Mouse (Mus musculus) midbrain, embryonic 11.5 days (tissue): ENCODE results near the gene Dpp6. TPM values are rescaled to one million over a fixed set of nuclear protein-coding genes. Genes with fewer than 3 reads are reported as not detected.

ENCODE experiments used
- ATAC-seq: fragments of 200-750 bp; cut with Nextera tagmentation; 2 replicates; pipeline ENCODE4 v1.8.0; 2017; ENCODE audit warnings: moderate TSS enrichment, moderate library complexity; ENCODE audit not compliant: low FRiP score
- DNase-seq: peaks from one replicate; pipeline ENCODE4 v3.0.0; 2015; ENCODE audit warnings: low spot score; ENCODE audit errors: missing footprints
- H3K27ac ChIP-seq: fragments of 300-500 bp; sonication (generic); 2 replicates; pipeline ENCODE4 v1.5.1; 2014; ENCODE audit warnings: low read depth, low read length
- H3K27me3 ChIP-seq: fragments of 300-500 bp; sonication (generic); 2 replicates; pipeline ENCODE4 v1.6.1; 2014; ENCODE audit warnings: mild to moderate bottlenecking, low read length, moderate library complexity, mixed read lengths; ENCODE audit not compliant: control insufficient read depth, insufficient read depth
- H3K36me3 ChIP-seq: fragments of 300-500 bp; sonication (generic); 2 replicates; pipeline ENCODE4 v1.6.1; 2014; ENCODE audit warnings: mild to moderate bottlenecking, low read length, moderate library complexity, mixed read lengths; ENCODE audit not compliant: control insufficient read depth, insufficient read depth
- H3K4me1 ChIP-seq: fragments of 300-500 bp; sonication (generic); 2 replicates; pipeline ENCODE4 v1.6.1; 2014; ENCODE audit warnings: low read length; ENCODE audit not compliant: control insufficient read depth, insufficient read depth
- H3K4me2 ChIP-seq: fragments of 300-500 bp; sonication (generic); 2 replicates; pipeline ENCODE4 v1.6.1; 2014; ENCODE audit warnings: mild to moderate bottlenecking, moderate library complexity
- H3K4me3 ChIP-seq: fragments of 300-500 bp; sonication (generic); 2 replicates; pipeline ENCODE4 v1.5.1; 2014; ENCODE audit warnings: low read depth, low read length
- H3K9ac ChIP-seq: fragments of 300-500 bp; sonication (generic); 2 replicates; pipeline ENCODE4 v1.6.1; 2014; ENCODE audit warnings: low read length
- H3K9me3 ChIP-seq: fragments of 300-500 bp; sonication (generic); 2 replicates; pipeline ENCODE4 v1.6.1; 2016; ENCODE audit warnings: low read length; ENCODE audit not compliant: control insufficient read depth
- WGBS: fragments of 180-500 bp; shearing (Covaris S2); extraction: QIAGEN DNeasy Blood & Tissue Kit; methylation state at CpG from one replicate; pipeline ENCODE4 v1.1.7; 2014; 5-methylcytosine and 5-hydroxymethylcytosine counted together
- polyA plus RNA-seq: library from polyadenylated mRNA; unstranded; fragments of >200 nt; fragmentation: Nextera tagmentation; extraction: Ambion mirVana; gene quantifications from 2 replicates; pipeline ENCODE4 v1.2.1, GENCODE M21; 2014

Dpp6 gene
- polyA plus RNA-seq, 1 experiment from 2014 or later = 13.4 TPM

- Histone ChIP-seq H3K4me3 (no peak overlapping the region), H3K27me3 (no peaks in the 10 kb centered on the region), H3K9ac (no peak overlapping the region), H3K4me2 (no peak overlapping the region), H3K9me3 (no peaks in the 10 kb centered on the region), H3K4me1 (no peaks in the 10 kb centered on the region), H3K27ac (no peak overlapping the region), H3K36me3 (no peaks in the 10 kb centered on the region)
- DNase-seq = no peak
- WGBS = 75% methylated on average over 4 of the region's 4 CpGs
- no peak for ATAC-seq
These were observed 309.0 kb downstream of the Dpp6 start for GRCm38 (mm10) chr5:27126034-27126433.

- no peak overlapping the region for H3K4me3 ChIP-seq
- H3K4me1 ChIP-seq = no peaks in the 10 kb centered on the region
- WGBS = 86% methylated on average over 3 of the region's 3 CpGs
- no peaks in the 10 kb centered on the region for H3K27me3 ChIP-seq
- H3K4me2 ChIP-seq = no peak overlapping the region
- no peaks in the 10 kb centered on the region for H3K36me3 ChIP-seq
- H3K9me3 ChIP-seq = no peaks in the 10 kb centered on the region
- no peak overlapping the region for H3K9ac ChIP-seq
- no peak overlapping the region for H3K27ac ChIP-seq
- no peak for DNase-seq
- no peak for ATAC-seq
These were observed 316.2 kb downstream of the Dpp6 start for GRCm38 (mm10) chr5:27133196-27133595.

- H3K4me3 ChIP-seq = no peak overlapping the region
- 79% methylated on average over 2 of the region's 2 CpGs for WGBS
- DNase-seq (no peak), ATAC-seq (no peak)
- H3K9ac ChIP-seq = no peak overlapping the region
- H3K4me1 ChIP-seq = no peaks in the 10 kb centered on the region
- H3K9me3 ChIP-seq = no peaks in the 10 kb centered on the region
- H3K27me3 ChIP-seq = no peaks in the 10 kb centered on the region
- H3K4me2 ChIP-seq = no peak overlapping the region
- H3K36me3 ChIP-seq = no peaks in the 10 kb centered on the region
- no peak overlapping the region for H3K27ac ChIP-seq
These were observed 317.5 kb downstream of the Dpp6 start for GRCm38 (mm10) chr5:27134436-27135005.

- H3K27me3 ChIP-seq = no peaks in the 10 kb centered on the region
- ATAC-seq (peak; percentile 30; the same call in 1 of the 2 replicates), DNase-seq (no peak)
- no peak overlapping the region for H3K4me2 ChIP-seq
- H3K36me3 ChIP-seq = no peaks in the 10 kb centered on the region
- no peak overlapping the region for H3K4me3 ChIP-seq
- no peaks in the 10 kb centered on the region for H3K4me1 ChIP-seq
- no peak overlapping the region for H3K27ac ChIP-seq
- H3K9ac ChIP-seq = no peak overlapping the region
- H3K9me3 ChIP-seq = no peaks in the 10 kb centered on the region
- 74% methylated on average over 6 of the region's 6 CpGs for WGBS
These were observed 330.5 kb downstream of the Dpp6 start for GRCm38 (mm10) chr5:27147397-27147945.

- 86% methylated on average over 1 of the region's 1 CpGs for WGBS
- ATAC-seq (no peak), DNase-seq (no peak)
- no peaks in the 10 kb centered on the region for H3K36me3 ChIP-seq
- no peaks in the 10 kb centered on the region for H3K4me1 ChIP-seq
- no peak overlapping the region for H3K9ac ChIP-seq
- no peaks in the 10 kb centered on the region for H3K9me3 ChIP-seq
- H3K27ac ChIP-seq = no peak overlapping the region
- H3K4me2 ChIP-seq = no peak overlapping the region
- H3K4me3 ChIP-seq = no peak overlapping the region
- H3K27me3 ChIP-seq = no peaks in the 10 kb centered on the region
These were observed 334.0 kb downstream of the Dpp6 start for GRCm38 (mm10) chr5:27151017-27151416.

GRCm38 (mm10) chr5:27155671-27156070 lies 338.7 kb downstream of the Dpp6 start:
- no peak for ATAC-seq
- Histone ChIP-seq H3K4me3 (no peak overlapping the region), H3K9me3 (no peaks in the 10 kb centered on the region), H3K4me2 (no peak overlapping the region), H3K27me3 (no peaks in the 10 kb centered on the region), H3K36me3 (no peaks in the 10 kb centered on the region), H3K4me1 (no peaks in the 10 kb centered on the region), H3K27ac (no peak overlapping the region), H3K9ac (no peak overlapping the region)
- DNase-seq = no peak
- WGBS = 80% methylated on average over 3 of the region's 3 CpGs

- no peak overlapping the region for H3K4me3 ChIP-seq
- H3K4me2 ChIP-seq = no peak overlapping the region
- no peaks in the 10 kb centered on the region for H3K27me3 ChIP-seq
- DNase-seq = no peak
- H3K9ac ChIP-seq = no peak overlapping the region
- no peaks in the 10 kb centered on the region for H3K36me3 ChIP-seq
- WGBS = 63% methylated on average over 2 of the region's 2 CpGs
- ATAC-seq = no peak
- no peak overlapping the region for H3K27ac ChIP-seq
- no peaks in the 10 kb centered on the region for H3K4me1 ChIP-seq
- no peaks in the 10 kb centered on the region for H3K9me3 ChIP-seq
These were observed 339.4 kb downstream of the Dpp6 start for GRCm38 (mm10) chr5:27156366-27156765.

- Histone ChIP-seq H3K27ac (no peak overlapping the region), H3K36me3 (no peaks in the 10 kb centered on the region), H3K4me3 (no peak overlapping the region), H3K9ac (no peak overlapping the region), H3K4me2 (no peak overlapping the region), H3K27me3 (no peaks in the 10 kb centered on the region), H3K9me3 (no peaks in the 10 kb centered on the region), H3K4me1 (no peaks in the 10 kb centered on the region)
- DNase-seq (no peak), ATAC-seq (no peak)
- WGBS = 70% methylated on average over 11 of the region's 11 CpGs
These were observed 344.2 kb downstream of the Dpp6 start for GRCm38 (mm10) chr5:27161122-27161645.

- Histone ChIP-seq H3K27ac (no peak overlapping the region), H3K36me3 (no peaks in the 10 kb centered on the region), H3K9ac (no peak overlapping the region), H3K4me1 (no peaks in the 10 kb centered on the region), H3K4me3 (no peak overlapping the region), H3K27me3 (no peaks in the 10 kb centered on the region), H3K4me2 (no peak overlapping the region), H3K9me3 (no peaks in the 10 kb centered on the region)
- DNase-seq (no peak), ATAC-seq (no peak)
- 89% methylated on average over 1 of the region's 1 CpGs for WGBS
These were observed 351.5 kb downstream of the Dpp6 start for GRCm38 (mm10) chr5:27168550-27168949.
